Mouse (Mus musculus) CH12F3 (cell line): ENCODE results near the gene Skint1.
"Not testable (repeated sequence)": the region's sequence is repeated elsewhere in the genome, so short reads cannot be mapped to it uniquely, and the experiment has no call there.

ENCODE experiments used
- in situ Hi-C: fragments of 300-500 bp; cut with MboI; formaldehyde crosslinking; loops from 2 replicates; pipeline ENCODE4 v1.14.3; 2020; ENCODE audit warnings: low sequenced_read_pairs

The Skint1 gene

GRCm38 (mm10) chr4:112005969-112006368 is at the start of gene Skint1:
Gene Skint1, plus strand, starts transcription at chr4:112006269.
- in situ Hi-C loops = no loop called here

- in situ Hi-C loops = no loop called here
Measured at GRCm38 (mm10) chr4:111961309-111961708, 44.8 kb upstream of the Skint1 start.

- in situ Hi-C loops = not testable (repeated sequence)
Measured at GRCm38 (mm10) chr4:111963241-111963640, 42.8 kb upstream of the Skint1 start.

DNA sequence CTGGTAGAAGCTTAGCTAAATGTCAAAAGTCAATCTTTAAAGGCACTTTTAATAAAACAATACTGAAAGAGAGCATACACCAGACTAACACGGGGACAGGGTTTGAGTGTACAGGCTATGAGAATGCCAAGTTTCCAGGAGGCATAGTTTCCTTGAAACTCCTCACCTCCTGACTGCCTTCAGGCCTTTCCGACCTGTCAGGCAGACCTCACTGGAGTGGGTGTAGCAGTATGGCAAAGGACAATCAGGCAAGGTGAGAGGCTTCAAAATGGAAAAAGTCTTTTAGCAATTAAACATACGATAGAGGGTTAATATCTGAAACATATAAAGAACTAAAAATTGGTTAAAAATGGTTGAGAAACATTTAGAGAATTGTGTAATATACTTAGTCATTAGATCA is 42.4 kb upstream of the Skint1 start:
- in situ Hi-C loops = no loop called here

GRCm38 (mm10) chr4:111972623-111973022 is 33.4 kb upstream of the Skint1 start, which contains the start of gene Skint7:
Gene Skint7, plus strand, starts transcription at chr4:111972923.
- in situ Hi-C loops = no loop called here

DNA sequence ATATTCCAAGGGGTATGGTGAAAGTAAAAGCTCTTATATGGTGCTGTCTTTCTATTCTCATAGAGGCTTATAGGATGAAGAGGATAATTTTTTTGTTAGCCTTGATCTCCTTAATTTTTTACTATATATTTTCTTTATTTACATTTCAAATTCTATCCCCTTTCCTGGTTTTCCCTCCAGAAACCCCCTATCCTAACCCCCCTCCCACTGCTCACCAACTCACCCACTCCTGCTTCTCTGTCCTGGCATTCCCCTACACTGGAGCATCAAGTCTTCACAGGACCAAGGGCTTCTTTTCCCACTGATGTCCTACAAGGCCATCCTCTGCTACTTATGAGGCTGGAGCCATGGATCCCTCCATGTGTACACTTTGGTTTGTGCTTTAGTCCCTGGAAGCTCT is 65.6 kb downstream of the Skint1 start, which contains the start of gene Skint4:
Skint4 (plus strand) TSS at position 301 of the 400 bp plus-strand sequence.
- in situ Hi-C loops = no loop called here
